Mouse (Mus musculus): ENCODE measurements around the gene Nr1h3. TPM values are rescaled to one million over a fixed set of nuclear protein-coding genes. Genes with fewer than 3 reads are reported as not detected.

Gene Nr1h3
- polyA plus RNA-seq, 1 experiment from 2014 or later: 27.0 TPM

DNA sequence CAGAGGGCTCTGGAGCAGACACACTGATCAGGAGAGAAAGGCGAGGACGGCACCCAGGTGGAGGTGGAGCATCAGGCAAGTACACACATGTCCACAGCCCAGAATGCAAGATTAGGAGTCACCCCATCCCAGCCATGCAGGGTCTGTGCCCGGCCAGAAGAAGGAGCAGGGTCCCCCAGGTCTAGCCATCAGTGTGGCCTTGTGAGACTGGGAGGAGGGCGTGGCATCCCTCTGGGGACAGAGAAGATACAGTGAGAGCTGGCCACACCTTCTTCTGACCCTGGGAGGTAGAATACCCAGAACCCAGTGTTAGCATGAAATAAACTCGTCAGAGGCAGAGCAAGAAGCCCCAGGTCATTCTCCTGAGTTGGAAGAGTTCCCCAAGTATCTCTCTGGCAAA is 63.3 kb downstream of the Nr1h3 start:
- Histone ChIP-seq H3K4me2 (ENCODE audit: low read depth, low read length) (no peak overlapping the region), H3K4me3 (ENCODE audit: low read length) (no peak overlapping the region), H3K27me3 (ENCODE audit: control insufficient read depth, insufficient read depth, low read depth, low read length) (no peaks in the 10 kb centered on the region), H3K36me3 (ENCODE audit: control insufficient read depth, insufficient read depth, low read length) (no peaks in the 10 kb centered on the region), H3K9me3 (ENCODE audit: control insufficient read depth, low read length) (no peaks in the 10 kb centered on the region), H3K9ac (ENCODE audit: low read length) (no peak overlapping the region), H3K4me1 (replicated peaks; ENCODE audit: control insufficient read depth, insufficient read depth, low read length) (no peaks in the 10 kb centered on the region; the same call in 1 of the 2 replicates), H3K27ac (ENCODE audit: low read length) (no peak overlapping the region)
- ATAC-seq (ENCODE audit: low read depth): no peak
- WGBS: 56% methylated on average over 5 of the region's 5 CpGs

DNA sequence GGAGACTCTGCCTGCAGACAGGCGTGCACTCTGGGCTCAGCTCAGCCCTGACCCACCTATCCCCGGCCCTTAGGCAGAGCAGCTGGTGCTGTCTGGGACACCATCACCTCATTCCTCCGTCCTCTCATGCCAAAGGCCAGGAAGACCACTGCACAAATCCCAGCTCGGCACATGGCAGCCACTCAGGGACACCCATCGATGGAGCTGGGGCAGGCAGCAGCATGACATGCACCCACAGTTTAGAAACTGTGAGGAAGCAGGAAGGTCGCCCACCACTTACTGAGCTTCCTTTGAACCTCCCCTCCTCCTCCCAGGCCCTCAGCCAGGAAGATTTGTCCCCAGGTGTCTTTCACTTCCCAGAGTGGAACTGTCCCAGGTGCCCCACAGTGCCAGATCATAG is 65.2 kb downstream of the Nr1h3 start:
- H3K4me1 ChIP-seq (replicated peaks; ENCODE audit: control insufficient read depth, insufficient read depth, low read length): no peaks in the 10 kb centered on the region; the same call in 1 of the 2 replicates
- H3K27ac ChIP-seq (ENCODE audit: low read length): no peak overlapping the region
- no peaks in the 10 kb centered on the region for H3K9me3 ChIP-seq (ENCODE audit: control insufficient read depth, low read length)
- no peak for ATAC-seq (ENCODE audit: low read depth)
- H3K27me3 ChIP-seq (ENCODE audit: control insufficient read depth, insufficient read depth, low read depth, low read length): no peaks in the 10 kb centered on the region
- WGBS: 57% methylated on average over 6 of the region's 6 CpGs
- H3K4me2 ChIP-seq (ENCODE audit: low read depth, low read length): no peak overlapping the region
- H3K36me3 ChIP-seq (ENCODE audit: control insufficient read depth, insufficient read depth, low read length): no peaks in the 10 kb centered on the region
- H3K4me3 ChIP-seq (ENCODE audit: low read length): no peak overlapping the region
- no peak overlapping the region for H3K9ac ChIP-seq (ENCODE audit: low read length)

DNA sequence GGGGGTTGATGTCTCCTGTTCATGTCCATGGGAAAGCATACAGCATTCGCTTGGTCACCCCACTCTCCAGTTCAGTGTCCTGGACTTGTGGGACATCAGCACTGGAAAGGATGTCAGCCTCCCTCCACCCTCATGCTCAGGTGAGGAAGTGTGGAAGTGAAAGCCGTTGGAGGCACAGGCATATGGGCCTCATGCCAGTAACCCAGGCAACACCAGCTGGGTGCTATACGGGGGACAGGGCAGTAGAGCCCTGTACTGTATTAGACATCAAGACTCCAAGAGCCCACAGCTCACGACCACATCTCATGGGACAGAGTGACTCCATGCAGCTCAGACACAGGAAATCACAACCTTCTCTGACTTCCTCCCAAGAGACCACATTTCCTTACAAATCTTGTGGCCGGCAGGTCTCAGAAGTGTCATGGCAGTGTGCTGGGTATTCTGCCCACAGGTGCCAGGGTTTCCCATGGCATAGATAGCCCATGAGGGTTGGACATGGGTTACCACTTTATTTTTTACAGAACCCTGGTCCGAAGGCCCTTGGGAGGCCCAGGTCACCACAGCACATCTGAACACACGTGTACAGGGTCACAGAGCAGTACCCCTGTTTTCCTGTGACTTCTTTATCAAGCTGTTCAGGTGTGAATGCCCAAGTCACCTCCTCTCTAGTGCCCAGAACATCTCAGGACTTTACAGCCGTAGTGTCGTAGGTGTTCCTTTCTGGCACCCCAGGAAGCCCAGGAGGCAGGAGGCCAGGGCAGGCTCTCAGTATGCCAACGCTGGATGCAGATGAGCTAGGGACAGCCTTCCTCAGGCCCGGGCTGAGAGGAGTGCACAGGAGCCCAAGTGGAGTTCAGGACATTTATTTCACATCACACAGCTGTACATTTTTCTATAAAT is 65.9 kb downstream of the Nr1h3 start:
- Histone ChIP-seq H3K27me3 (ENCODE audit: control insufficient read depth, insufficient read depth, low read depth, low read length) (no peaks in the 10 kb centered on the region), H3K9ac (ENCODE audit: low read length) (no peak overlapping the region), H3K27ac (ENCODE audit: low read length) (no peak overlapping the region), H3K4me3 (ENCODE audit: low read length) (no peak overlapping the region), H3K4me2 (ENCODE audit: low read depth, low read length) (no peak overlapping the region), H3K4me1 (replicated peaks; ENCODE audit: control insufficient read depth, insufficient read depth, low read length) (no peaks in the 10 kb centered on the region; the same call in 1 of the 2 replicates), H3K36me3 (ENCODE audit: control insufficient read depth, insufficient read depth, low read length) (no peaks in the 10 kb centered on the region), H3K9me3 (ENCODE audit: control insufficient read depth, low read length) (no peaks in the 10 kb centered on the region)
- ATAC-seq (ENCODE audit: low read depth): no peak
- WGBS: 72% methylated on average over 11 of the region's 11 CpGs

Other genes starting within 250 kb of the Nr1h3 start
- 2.0 and 2.3 TPM in 2 replicates for gene Rapsn, start 167.2 kb downstream of the Nr1h3 start, polyA plus RNA-seq (2015; fragmentation: Nextera tagmentation; extraction: Ambion mirVana)
- 278 and 298 TPM in 2 replicates for gene Psmc3, start 148.8 kb downstream of the Nr1h3 start, polyA plus RNA-seq (2015; fragmentation: Nextera tagmentation; extraction: Ambion mirVana)
- 39.2 and 44.4 TPM in 2 replicates for gene Slc39a13, start 132.4 kb downstream of the Nr1h3 start, polyA plus RNA-seq (2015; fragmentation: Nextera tagmentation; extraction: Ambion mirVana)
- gene Spi1, start 120.4 kb downstream of the Nr1h3 start, polyA plus RNA-seq (2015; fragmentation: Nextera tagmentation; extraction: Ambion mirVana): 6.4 and 8.8 TPM in 2 replicates
- 13.0 and 18.0 TPM in 2 replicates for gene Mybpc3, start 84.7 kb downstream of the Nr1h3 start, polyA plus RNA-seq (2015; fragmentation: Nextera tagmentation; extraction: Ambion mirVana)
- 10.4 and 12.7 TPM in 2 replicates for gene Madd, start 19.0 kb downstream of the Nr1h3 start, polyA plus RNA-seq (2015; fragmentation: Nextera tagmentation; extraction: Ambion mirVana)
- gene Acp2, start 51 bp upstream of the Nr1h3 start, polyA plus RNA-seq (2015; fragmentation: Nextera tagmentation; extraction: Ambion mirVana): 32.6 and 33.3 TPM in 2 replicates
- gene Ddb2, start 34.1 kb upstream of the Nr1h3 start, polyA plus RNA-seq (2015; fragmentation: Nextera tagmentation; extraction: Ambion mirVana): 22.0 and 22.1 TPM in 2 replicates
- gene Pacsin3, start 53.1 kb upstream of the Nr1h3 start, polyA plus RNA-seq (2015; fragmentation: Nextera tagmentation; extraction: Ambion mirVana): 52.8 and 57.4 TPM in 2 replicates
- 86.0 and 89.8 TPM in 2 replicates for gene Arfgap2, start 62.1 kb upstream of the Nr1h3 start, polyA plus RNA-seq (2015; fragmentation: Nextera tagmentation; extraction: Ambion mirVana)
- 69.4 and 72.2 TPM in 2 replicates for gene 1110051M20Rik, start 241.9 kb upstream of the Nr1h3 start, polyA plus RNA-seq (2015; fragmentation: Nextera tagmentation; extraction: Ambion mirVana)